Mouse (Mus musculus) heart, embryonic 10.5 days (tissue): ENCODE measurements around the gene Ccp110. TPM values are rescaled to one million over a fixed set of nuclear protein-coding genes. Genes with fewer than 3 reads are reported as not detected.

Source experiments
- DNase-seq: peaks from one replicate; pipeline ENCODE4 v3.0.0-alpha.2; 2017; ENCODE audit warnings: low spot score
- H3K27ac ChIP-seq: fragments of 300-500 bp; sonication (generic); 2 replicates; pipeline ENCODE4 v1.5.1; 2016; ENCODE audit warnings: mild to moderate bottlenecking
- H3K27me3 ChIP-seq: fragments of 300-500 bp; sonication (generic); 2 replicates; pipeline ENCODE4 v1.6.1; 2016; ENCODE audit warnings: mild to moderate bottlenecking; ENCODE audit not compliant: poor library complexity, insufficient read depth, severe bottlenecking
- H3K36me3 ChIP-seq: fragments of 300-500 bp; sonication (generic); 2 replicates; pipeline ENCODE4 v1.6.1; 2016; ENCODE audit warnings: mild to moderate bottlenecking, moderate library complexity
- H3K4me1 ChIP-seq: fragments of 300-500 bp; sonication (generic); 2 replicates; pipeline ENCODE4 v1.6.1; 2016; ENCODE audit warnings: mild to moderate bottlenecking
- H3K4me3 ChIP-seq: fragments of 300-500 bp; sonication (generic); 2 replicates; pipeline ENCODE4 v1.5.1; 2016; ENCODE audit warnings: mild to moderate bottlenecking, moderate library complexity
- H3K9me3 ChIP-seq: fragments of 300-500 bp; sonication (generic); 2 replicates; pipeline ENCODE4 v1.6.1; 2016; ENCODE audit warnings: mild to moderate bottlenecking, moderate library complexity
- WGBS: fragments of 180-500 bp; shearing (Covaris S2); methylation state at CpG from one replicate; pipeline ENCODE4 v1.1.7; 2016; 5-methylcytosine and 5-hydroxymethylcytosine counted together
- polyA plus RNA-seq: library from polyadenylated mRNA; unstranded; fragments of >200 nt; fragmentation: Nextera tagmentation; extraction: Ambion mirVana; gene quantifications from 2 replicates; pipeline ENCODE4 v1.2.1, GENCODE M21; 2016

Ccp110 gene
- polyA plus RNA-seq, 1 experiment from 2014 or later: 11.3 TPM

DNA sequence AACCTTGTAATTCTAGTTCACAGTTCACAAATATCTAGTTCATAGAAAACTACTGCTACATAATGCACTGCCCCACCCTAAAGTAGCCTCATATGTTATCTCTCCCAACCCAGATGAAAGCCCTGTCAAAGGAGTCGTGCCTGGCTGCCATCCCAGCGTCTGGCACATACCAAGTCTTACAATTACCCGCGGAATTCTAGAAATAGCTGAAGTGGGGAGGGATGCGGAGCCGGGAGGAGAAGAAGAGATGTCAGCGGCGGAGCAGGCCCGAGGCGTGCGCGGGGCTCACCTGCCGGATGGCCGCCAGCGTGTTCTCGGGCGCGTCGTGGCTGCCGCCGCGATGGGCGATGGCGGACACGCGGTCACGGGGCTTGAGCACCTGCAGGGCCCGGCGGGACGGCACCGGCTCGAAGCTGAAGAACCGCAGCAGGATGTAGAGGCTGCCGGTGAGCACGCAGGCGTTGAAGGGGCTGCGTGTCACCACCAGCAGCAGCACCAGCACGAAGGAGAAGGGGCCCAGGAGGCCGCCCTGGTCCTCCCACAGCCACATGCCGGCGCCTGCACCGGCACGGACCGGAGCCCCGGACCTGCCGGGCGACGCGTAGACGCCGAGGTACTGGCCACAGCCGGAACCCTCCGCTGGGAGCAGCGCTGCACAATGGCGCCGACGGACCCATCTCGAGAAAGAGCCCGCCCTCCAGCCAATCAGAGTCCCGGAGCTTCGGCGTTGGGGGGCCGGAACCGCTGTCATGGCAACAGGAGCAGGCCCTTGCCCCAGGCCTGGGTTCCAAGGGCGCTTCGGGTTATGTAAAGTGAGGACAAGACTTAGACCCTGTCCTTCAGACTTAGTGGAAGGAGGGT is 7.0 kb upstream of the Ccp110 start, which contains the start of gene Gde1:
Gene Gde1, minus strand, starts transcription at position 678 of the 861 bp plus-strand sequence.
- peak within 1 kb of the TSS; percentile 95 for H3K27ac ChIP-seq
- H3K4me1 ChIP-seq: 0 out of 2 replicates have a peak, but pooled peaks cover 9% of the 10 kb centered on the region
- under 1% methylated on average over 66 of the region's 66 CpGs for WGBS
- peak within 1 kb of the TSS; percentile 91 for H3K4me3 ChIP-seq
- no peaks in the 10 kb centered on the region for H3K27me3 ChIP-seq
- peak; percentile 97 for DNase-seq
- H3K9me3 ChIP-seq: no peaks in the 10 kb centered on the region
- H3K36me3 ChIP-seq: no peaks in the 10 kb centered on the region

- H3K4me1 ChIP-seq: 0 out of 2 replicates have a peak, but pooled peaks cover 9% of the 10 kb centered on the region
- peak overlapping the region; percentile 95 for H3K27ac ChIP-seq
- no peaks in the 10 kb centered on the region for H3K27me3 ChIP-seq
- H3K4me3 ChIP-seq: peak overlapping the region; percentile 91
- no peaks in the 10 kb centered on the region for H3K36me3 ChIP-seq
- H3K9me3 ChIP-seq: no peaks in the 10 kb centered on the region
- WGBS: 49% methylated on average over 6 of the region's 6 CpGs
- no peak for DNase-seq
Measured at GRCm38 (mm10) chr7:118706051-118706450, 6.3 kb upstream of the Ccp110 start.

DNA sequence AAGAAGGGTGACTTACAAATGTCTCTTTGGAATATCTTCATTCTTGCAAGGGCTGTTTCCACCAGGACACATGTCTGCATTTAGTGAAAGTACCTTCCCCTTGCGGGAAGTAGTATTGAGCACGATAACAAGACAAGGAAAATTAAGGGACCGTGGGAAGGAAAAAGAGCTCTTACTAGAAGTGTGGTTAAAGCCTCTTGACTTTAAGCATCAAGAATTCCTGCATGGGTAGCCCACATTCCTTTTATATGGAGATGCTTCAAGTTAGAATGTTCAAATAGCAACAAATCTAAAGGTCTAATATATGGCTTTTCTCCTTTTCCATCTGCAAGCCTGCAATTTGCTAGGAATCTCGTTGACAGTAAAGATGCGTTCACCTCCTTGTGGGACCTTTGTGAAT is 5.9 kb upstream of the Ccp110 start:
- Histone ChIP-seq H3K9me3 (no peaks in the 10 kb centered on the region), H3K4me3 (no peak overlapping the region), H3K27ac (no peak overlapping the region), H3K36me3 (no peaks in the 10 kb centered on the region), H3K4me1 (0 out of 2 replicates have a peak, but pooled peaks cover 9% of the 10 kb centered on the region), H3K27me3 (no peaks in the 10 kb centered on the region)
- DNase-seq: no peak
- WGBS: 86% methylated on average over 5 of the region's 5 CpGs

- Histone ChIP-seq H3K4me3 (no peak overlapping the region), H3K27ac (no peak overlapping the region), H3K4me1 (0 out of 2 replicates have a peak, but pooled peaks cover 9% of the 10 kb centered on the region), H3K9me3 (no peaks in the 10 kb centered on the region), H3K27me3 (no peaks in the 10 kb centered on the region), H3K36me3 (no peaks in the 10 kb centered on the region)
- DNase-seq: no peak
- WGBS: 60% methylated on average over 2 of the region's 2 CpGs
Measured at GRCm38 (mm10) chr7:118707216-118707615, 5.1 kb upstream of the Ccp110 start.

DNA sequence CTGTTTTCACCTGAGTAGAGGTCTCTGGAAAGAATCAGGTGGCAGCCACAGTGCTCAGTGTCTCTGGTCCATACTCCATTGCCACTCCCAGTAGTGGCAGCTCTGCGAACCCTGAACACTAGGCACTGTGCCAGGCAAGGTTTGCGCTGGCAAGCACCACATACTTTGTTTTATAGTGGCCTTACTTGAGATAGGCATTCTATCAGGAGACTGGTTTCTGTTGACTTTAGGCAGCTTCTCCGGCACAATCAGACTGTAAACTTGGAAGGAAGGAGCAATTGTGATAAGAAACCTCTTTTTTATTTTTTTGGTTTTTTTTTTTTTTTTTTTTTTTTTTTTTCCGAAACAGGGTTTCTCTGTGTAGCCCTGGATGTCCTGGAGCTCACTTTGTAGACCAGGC is 4.3 kb upstream of the Ccp110 start:
- no peak overlapping the region for H3K27ac ChIP-seq
- no peaks in the 10 kb centered on the region for H3K27me3 ChIP-seq
- no peaks in the 10 kb centered on the region for H3K36me3 ChIP-seq
- peaks cover 12% of the 10 kb centered on the region; the same call in 1 of the 2 replicates for H3K4me1 ChIP-seq
- 58% methylated on average over 4 of the region's 4 CpGs for WGBS
- no peaks in the 10 kb centered on the region for H3K9me3 ChIP-seq
- no peak for DNase-seq
- no peak overlapping the region for H3K4me3 ChIP-seq

GRCm38 (mm10) chr7:118710776-118711175 is 1.6 kb upstream of the Ccp110 start:
- H3K4me1 ChIP-seq: peaks cover 6% of the 10 kb centered on the region; the same call in 1 of the 2 replicates
- WGBS: 67% methylated on average over 5 of the region's 5 CpGs

GRCm38 (mm10) chr7:118714873-118715272 is 2.5 kb downstream of the Ccp110 start:
- Histone ChIP-seq H3K4me3 (no peak overlapping the region), H3K36me3 (peaks cover 14% of the 10 kb centered on the region; the same call in 1 of the 2 replicates), H3K9me3 (no peaks in the 10 kb centered on the region), H3K27ac (no peak overlapping the region), H3K27me3 (no peaks in the 10 kb centered on the region), H3K4me1 (peaks cover 6% of the 10 kb centered on the region; the same call in 1 of the 2 replicates)
- WGBS: 67% methylated on average over 1 of the region's 1 CpGs
- DNase-seq: no peak

More at GRCm38 (mm10) chr7:118710776-118711175, 1.6 kb upstream of the Ccp110 start:
- Histone ChIP-seq H3K9me3 (no peaks in the 10 kb centered on the region), H3K27ac (no peak overlapping the region), H3K27me3 (no peaks in the 10 kb centered on the region), H3K4me3 (no peak overlapping the region), H3K36me3 (0 out of 2 replicates have a peak, but pooled peaks cover 2% of the 10 kb centered on the region)
- DNase-seq: no peak

DNA sequence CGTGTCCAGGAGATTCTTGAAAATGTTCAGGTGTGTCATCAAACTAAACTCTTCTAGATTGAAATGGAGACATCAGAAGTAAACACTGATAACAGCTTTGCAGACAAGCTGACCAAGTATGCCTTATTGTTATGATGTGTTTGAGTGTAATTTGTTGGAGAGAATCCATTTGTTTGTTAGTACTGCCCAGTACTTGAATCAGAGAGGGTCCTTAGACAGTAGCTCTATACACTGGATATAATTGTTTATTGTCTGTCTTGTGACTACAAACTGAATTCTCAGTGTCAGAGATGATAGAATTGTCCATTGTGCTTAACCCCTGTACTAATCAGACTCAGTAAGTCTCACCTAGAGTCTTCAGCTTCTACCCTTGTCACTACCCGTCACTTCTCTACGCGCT is 5.7 kb downstream of the Ccp110 start:
- Histone ChIP-seq H3K27me3 (no peaks in the 10 kb centered on the region), H3K9me3 (no peaks in the 10 kb centered on the region), H3K4me3 (no peak overlapping the region), H3K27ac (no peak overlapping the region), H3K4me1 (peaks cover 2% of the 10 kb centered on the region; the same call in 1 of the 2 replicates), H3K36me3 (peaks cover 31% of the 10 kb centered on the region; the same call in 1 of the 2 replicates)
- no peak for DNase-seq
- WGBS: 93% methylated on average over 4 of the region's 4 CpGs

- DNase-seq: no peak
- Histone ChIP-seq H3K27me3 (no peaks in the 10 kb centered on the region), H3K4me3 (no peak overlapping the region), H3K36me3 (peaks cover 47% of the 10 kb centered on the region), H3K27ac (no peak overlapping the region), H3K4me1 (no peaks in the 10 kb centered on the region), H3K9me3 (no peaks in the 10 kb centered on the region)
- 87% methylated on average over 9 of the region's 9 CpGs for WGBS
Measured at GRCm38 (mm10) chr7:118723927-118724326, 11.6 kb downstream of the Ccp110 start.

- WGBS: 83% methylated on average over 2 of the region's 2 CpGs
- no peaks in the 10 kb centered on the region for H3K9me3 ChIP-seq
- no peaks in the 10 kb centered on the region for H3K4me1 ChIP-seq
- H3K4me3 ChIP-seq: no peak overlapping the region
- H3K27me3 ChIP-seq: no peaks in the 10 kb centered on the region
- peaks cover 59% of the 10 kb centered on the region for H3K36me3 ChIP-seq
- no peak overlapping the region for H3K27ac ChIP-seq
- DNase-seq: no peak
Measured at GRCm38 (mm10) chr7:118725459-118725858, 13.1 kb downstream of the Ccp110 start.

GRCm38 (mm10) chr7:118728846-118729587 is 16.7 kb downstream of the Ccp110 start:
- Histone ChIP-seq H3K4me1 (no peaks in the 10 kb centered on the region), H3K4me3 (no peak overlapping the region), H3K27ac (no peak overlapping the region), H3K36me3 (peaks cover 62% of the 10 kb centered on the region), H3K9me3 (no peaks in the 10 kb centered on the region), H3K27me3 (no peaks in the 10 kb centered on the region)
- DNase-seq: no peak
- whole genome bisulfite sequencing: 87% methylated on average over 13 of the region's 13 CpGs

DNA sequence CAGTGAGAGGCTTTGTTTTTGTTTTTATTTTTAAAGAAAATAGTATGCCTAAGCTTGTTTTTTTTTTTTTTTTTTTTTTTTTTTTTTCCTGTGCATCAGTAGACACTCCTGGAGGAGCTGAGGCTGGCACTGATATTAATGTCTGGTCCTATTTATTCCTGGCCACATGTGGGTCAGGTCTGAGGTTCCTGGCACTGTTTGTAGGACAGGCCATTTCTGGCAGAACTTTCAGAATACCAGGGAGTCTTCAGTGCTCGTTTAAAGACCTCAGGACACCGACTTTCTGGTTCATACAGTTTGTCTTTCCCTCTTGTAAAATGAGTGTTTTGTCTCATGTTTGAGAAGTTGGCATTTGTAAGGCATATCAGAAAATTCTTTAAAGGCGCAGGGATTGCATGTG is 19.4 kb downstream of the Ccp110 start:
- Histone ChIP-seq H3K27me3 (no peaks in the 10 kb centered on the region), H3K36me3 (peaks cover 55% of the 10 kb centered on the region)
- 84% methylated on average over 3 of the region's 3 CpGs for WGBS

DNA sequence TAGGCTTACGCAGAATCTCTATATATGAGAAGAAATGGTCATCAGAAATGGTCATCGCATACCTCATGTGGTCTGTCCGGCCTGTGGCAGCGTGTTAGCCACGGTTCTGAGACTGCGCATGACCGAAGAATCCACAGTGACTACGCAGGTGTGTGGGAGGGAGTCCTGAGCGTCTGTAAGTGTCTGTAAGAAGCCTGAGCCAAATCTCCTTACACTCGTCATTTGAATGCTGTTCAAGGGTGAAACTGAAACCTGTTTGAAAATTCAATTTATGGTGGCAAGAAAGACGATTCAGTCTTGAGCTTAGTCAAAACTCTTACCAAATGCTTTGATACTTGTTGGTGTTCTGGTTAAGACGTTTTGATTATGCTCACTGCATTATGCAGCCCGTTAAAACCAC is 20.9 kb downstream of the Ccp110 start:
- H3K27ac ChIP-seq: no peak overlapping the region
- 93% methylated on average over 13 of the region's 13 CpGs for WGBS
- no peaks in the 10 kb centered on the region for H3K4me1 ChIP-seq
- H3K27me3 ChIP-seq: no peaks in the 10 kb centered on the region
- DNase-seq: peak; percentile 46
- H3K9me3 ChIP-seq: no peaks in the 10 kb centered on the region
- peaks cover 42% of the 10 kb centered on the region; the same call in 1 of the 2 replicates for H3K36me3 ChIP-seq
- H3K4me3 ChIP-seq: no peak overlapping the region

More for the DNA sequence above, 19.4 kb downstream of the Ccp110 start:
- DNase-seq: no peak
- Histone ChIP-seq H3K4me1 (no peaks in the 10 kb centered on the region), H3K9me3 (no peaks in the 10 kb centered on the region), H3K27ac (no peak overlapping the region), H3K4me3 (no peak overlapping the region)
